Mouse (Mus musculus): ENCODE results near the gene Retsat.

The Retsat gene

GRCm38 (mm10) chr6:72597956-72598753 lies at the start of gene Retsat, which contains the start of gene Elmod3:
Gene Retsat, plus strand, starts transcription at chr6:72598475.
Gene Elmod3, minus strand, starts transcription at chr6:72598413.
- DNase-seq = peak; percentile 85

GRCm38 (mm10) chr6:72549041-72549580 lies 49.2 kb upstream of the Retsat start:
- peak; percentile 54 for DNase-seq

- no peak for DNase-seq
Observed at GRCm38 (mm10) chr6:72550025-72550424, 48.2 kb upstream of the Retsat start.

- DNase-seq = no peak
Observed at GRCm38 (mm10) chr6:72550503-72551100, 47.7 kb upstream of the Retsat start.

GRCm38 (mm10) chr6:72552171-72553078 lies 45.9 kb upstream of the Retsat start:
- peak; percentile 64 for DNase-seq

- no peak for DNase-seq
Observed at GRCm38 (mm10) chr6:72553079-72553412, 45.2 kb upstream of the Retsat start.

GRCm38 (mm10) chr6:72560801-72561200 lies 37.5 kb upstream of the Retsat start:
- DNase-seq = no peak

- peak; percentile 22 for DNase-seq
Observed at GRCm38 (mm10) chr6:72562486-72562885, 35.8 kb upstream of the Retsat start.

- no peak for DNase-seq
Observed at GRCm38 (mm10) chr6:72562894-72563293, 35.4 kb upstream of the Retsat start.

- no peak for DNase-seq
Observed at GRCm38 (mm10) chr6:72565506-72565905, 32.8 kb upstream of the Retsat start.

- peak; percentile 90 for DNase-seq
Observed at GRCm38 (mm10) chr6:72566044-72566443, 32.2 kb upstream of the Retsat start.

GRCm38 (mm10) chr6:72567508-72567907 lies 30.8 kb upstream of the Retsat start:
- no peak for DNase-seq

- DNase-seq = no peak
Observed at GRCm38 (mm10) chr6:72568736-72569135, 29.5 kb upstream of the Retsat start.

GRCm38 (mm10) chr6:72570644-72571397 lies 27.5 kb upstream of the Retsat start:
- no peak for DNase-seq

GRCm38 (mm10) chr6:72571826-72572225 lies 26.4 kb upstream of the Retsat start:
- DNase-seq = no peak

GRCm38 (mm10) chr6:72576041-72576440 lies 22.2 kb upstream of the Retsat start:
- DNase-seq = no peak

GRCm38 (mm10) chr6:72581625-72582382 lies 16.5 kb upstream of the Retsat start:
- DNase-seq = no peak

GRCm38 (mm10) chr6:72583211-72583839 lies 14.9 kb upstream of the Retsat start:
- no peak for DNase-seq

GRCm38 (mm10) chr6:72584154-72584553 lies 14.1 kb upstream of the Retsat start:
- no peak for DNase-seq

GRCm38 (mm10) chr6:72586701-72587100 lies 11.6 kb upstream of the Retsat start:
- no peak for DNase-seq

- no peak for DNase-seq
Observed at GRCm38 (mm10) chr6:72588307-72588706, 10.0 kb upstream of the Retsat start.
